Mouse (Mus musculus) olfactory bulb, adult 2 months (tissue): Measurements from ENCODE around the gene Ptgir.

ENCODE experiments used
- CTCF ChIP-seq: fragments of 200-500 bp; IDR thresholded peaks from 2 replicates; pipeline ENCODE4 v1.5.1; 2012; ENCODE audit warnings: low read depth, mild to moderate bottlenecking, low read length, moderate library complexity; ENCODE audit not compliant: insufficient read depth
- POLR2A ChIP-seq: fragments of 200-500 bp; IDR thresholded peaks from 2 replicates; pipeline ENCODE4 v1.6.1; 2012; ENCODE audit warnings: mild to moderate bottlenecking, low read depth, low read length, moderate library complexity; ENCODE audit not compliant: insufficient read depth

GRCm38 (mm10) chr7:16942861-16943260, 36.6 kb downstream of the Ptgir start:
- TF ChIP-seq CTCF (no peak), POLR2A (no peak)
